Comparison of ENCODE assay signal across 25 mouse cellular contexts in genomic region chrX:18250621-18251020, GRCm38 (mm10).
A peak's percentile ranks its signal among the peaks of the same experiment; 100 is the strongest.
DNase-seq lines count a peak whose midpoint lies in the region; ATAC-seq lines count a peak whose summit lies in the region.
"Had no signal": no experiment of that assay in that cellular context is flagged by ENCODE, and none has a peak within 500 bp of the region (broad histone marks: within the 10 kb centered on the region; RNA-seq: fewer than 3 reads in every experiment).

No protein-coding gene starts in this region.

- no peak for ATAC-seq in kidney, embryonic 16.5 days (ENCODE audit: low FRiP score, low TSS enrichment)
- ATAC-seq in midbrain, embryonic 11.5 days (ENCODE audit: low FRiP score), result no peak
- ATAC-seq: forebrain, embryonic 13.5 days; intestine, embryonic 15.5 days; midbrain, embryonic 16.5 days had no signal

- whole genome bisulfite sequencing in kidney, embryonic 16.5 days, result 91% methylated on average over 4 of the region's 4 CpGs
- 95% methylated on average over 4 of the region's 4 CpGs for WGBS in midbrain, embryonic 11.5 days

- H3K36me3 ChIP-seq in kidney, embryonic 16.5 days (ENCODE audit: insufficient read depth, low read length), result peaks cover 17% of the 10 kb centered on the region
- H3K36me3 ChIP-seq in midbrain, embryonic 11.5 days (ENCODE audit: control insufficient read depth, insufficient read depth, low read length), result 0 out of 2 replicates have a peak, but pooled peaks cover 3% of the 10 kb centered on the region

- no peak overlapping the region for H3K9ac ChIP-seq in kidney, embryonic 16.5 days (replicated peaks; ENCODE audit: low read length)
- H3K9ac ChIP-seq in midbrain, embryonic 11.5 days (ENCODE audit: low read length), result no peak overlapping the region
- H3K9ac ChIP-seq: embryonic facial prominence, embryonic 12.5 days; forebrain, embryonic 13.5 days; hindbrain, embryonic 15.5 days; intestine, embryonic 15.5 days; limb, embryonic 15.5 days had no signal

- no peaks in the 10 kb centered on the region for H3K4me1 ChIP-seq in kidney, embryonic 16.5 days (ENCODE audit: insufficient read depth, low read length)
- no peaks in the 10 kb centered on the region for H3K4me1 ChIP-seq in midbrain, embryonic 11.5 days (ENCODE audit: control insufficient read depth, insufficient read depth, low read length)
- H3K4me1 ChIP-seq: embryonic facial prominence, embryonic 12.5 days; forebrain, embryonic 13.5 days; hindbrain, embryonic 15.5 days; intestine, embryonic 15.5 days; limb, embryonic 15.5 days had no signal

- peak; percentile 19 for DNase-seq in adrenal gland, postnatal 14 days
- DNase-seq in adrenal gland, postnatal 4 days (ENCODE audit: low spot score in 2 of 2), result no peak
- DNase-seq in kidney, adult 11 months, result peak; percentile 71
- peak; percentile 27 for DNase-seq in 3T3-L1 (ENCODE audit: low read depth, low spot score)
- DNase-seq in adrenal gland, postnatal 36 days, result peak; percentile 33 to 53
- no peak for DNase-seq in urinary bladder, adult 18-20 months (ENCODE audit: low spot score in 2 of 2)
- DNase-seq in midbrain, embryonic 11.5 days (ENCODE audit: low spot score, missing footprints), result no peak
- DNase-seq: gastrocnemius, postnatal 14 days; heart, adult 2 months; heart, postnatal 4 days; layer of hippocampus, postnatal 36 days; lung, adult 2 months; retina, postnatal 1 day; right cerebral cortex, postnatal 4 days had no signal

- H3K27ac ChIP-seq in kidney, embryonic 16.5 days (ENCODE audit: low read length), result no peak overlapping the region
- H3K27ac ChIP-seq in midbrain, embryonic 11.5 days (ENCODE audit: low read depth, low read length), result no peak overlapping the region
- H3K27ac ChIP-seq: embryonic facial prominence, embryonic 12.5 days; forebrain, embryonic 13.5 days; heart, adult 2 months; hindbrain, embryonic 15.5 days; intestine, embryonic 15.5 days; layer of hippocampus, adult 2 months; limb, embryonic 15.5 days had no signal

- no peak overlapping the region for H3K4me2 ChIP-seq in kidney, embryonic 16.5 days (replicated peaks; ENCODE audit: low read depth, low read length)
- H3K4me2 ChIP-seq in midbrain, embryonic 11.5 days, result no peak overlapping the region
- H3K4me2 ChIP-seq: embryonic facial prominence, embryonic 12.5 days; forebrain, embryonic 13.5 days; hindbrain, embryonic 15.5 days; intestine, embryonic 15.5 days; limb, embryonic 15.5 days had no signal

- no peaks in the 10 kb centered on the region for H3K27me3 ChIP-seq in kidney, embryonic 16.5 days (ENCODE audit: insufficient read depth, low read length)
- no peaks in the 10 kb centered on the region for H3K27me3 ChIP-seq in midbrain, embryonic 11.5 days (ENCODE audit: control insufficient read depth, insufficient read depth, low read length)
- H3K27me3 ChIP-seq: CH12.LX; embryonic facial prominence, embryonic 12.5 days; forebrain, embryonic 13.5 days; hindbrain, embryonic 15.5 days; intestine, embryonic 15.5 days; limb, embryonic 15.5 days; megakaryocyte, embryonic 14.5 days had no signal

- no peaks in the 10 kb centered on the region for H3K9me3 ChIP-seq in kidney, embryonic 16.5 days (ENCODE audit: low read length)
- no peaks in the 10 kb centered on the region for H3K9me3 ChIP-seq in midbrain, embryonic 11.5 days (ENCODE audit: control insufficient read depth, low read length)
- H3K9me3 ChIP-seq: embryonic facial prominence, embryonic 12.5 days; forebrain, embryonic 13.5 days; hindbrain, embryonic 15.5 days; intestine, embryonic 15.5 days; limb, embryonic 15.5 days; megakaryocyte, embryonic 14.5 days had no signal

- no peak overlapping the region for H3K4me3 ChIP-seq in kidney, embryonic 16.5 days (ENCODE audit: low read length)
- H3K4me3 ChIP-seq in midbrain, embryonic 11.5 days (ENCODE audit: low read depth, low read length), result no peak overlapping the region
- H3K4me3 ChIP-seq: embryonic facial prominence, embryonic 12.5 days; erythroblast, embryonic 14.5 days; forebrain, embryonic 13.5 days; heart, adult 2 months; hindbrain, embryonic 15.5 days; intestine, embryonic 15.5 days; layer of hippocampus, adult 2 months; limb, embryonic 15.5 days; megakaryocyte, embryonic 14.5 days had no signal

Comparison
In these comparisons a context has a peak if more than half of its experiments do, and no peak if none do; other contexts are left out.
1. DNase-seq: peak in adrenal gland, postnatal 14 days (single experiment), kidney, adult 11 months (single experiment), 3T3-L1 (single experiment) and adrenal gland, postnatal 36 days (2 of 2); none in adrenal gland, postnatal 4 days (0 of 2), urinary bladder, adult 18-20 months (0 of 2) and midbrain, embryonic 11.5 days (single experiment).